Mouse (Mus musculus) E14TG2a.4 (cell line): ENCODE measurements around the gene Id1.

Experiments
- CTCF ChIP-seq: conservative IDR thresholded peaks from 2 replicates; pipeline ENCODE4 v1.5.1; 2014; ENCODE audit warnings: low read length
- NANOG ChIP-seq: IDR thresholded peaks from 2 replicates; pipeline ENCODE4 v1.6.1; 2014; ENCODE audit warnings: borderline replicate concordance, low read length, mixed read lengths

DNA sequence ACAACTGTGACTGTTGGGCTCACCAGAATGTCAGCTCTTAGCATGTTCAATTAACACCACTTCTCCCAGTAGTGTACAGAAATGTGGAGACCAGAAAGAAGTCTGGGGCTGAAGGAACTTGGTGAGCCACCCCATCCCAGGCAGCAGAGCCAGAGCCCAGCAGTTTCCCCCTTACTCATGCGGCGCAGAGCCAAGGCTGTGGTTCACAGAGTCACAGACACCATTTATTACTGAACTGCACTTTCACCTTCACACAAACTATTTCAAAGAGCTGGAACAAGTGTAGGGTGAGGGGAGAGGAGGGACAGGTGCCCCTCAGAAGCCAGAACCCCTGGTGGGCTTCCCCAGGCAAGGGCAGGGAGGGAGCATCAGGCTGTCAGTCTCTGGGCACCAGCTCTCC is 44.4 kb downstream of the Id1 start:
- TF ChIP-seq CTCF (no peak), NANOG (no peak)
